Mouse (Mus musculus) thymus, adult 2 months (tissue): ENCODE data around the gene AY358078. TPM values are rescaled to one million over a fixed set of nuclear protein-coding genes. Genes with fewer than 3 reads are reported as not detected.
"Not testable (repeated sequence)": the region's sequence is repeated elsewhere in the genome, so short reads cannot be mapped to it uniquely, and the experiment has no call there.

Experiments used
- DNase-seq: peaks from one replicate; pipeline ENCODE4 v3.0.0; 2021
- H3K27ac ChIP-seq: fragments of 200-500 bp; 2 replicates; pipeline ENCODE4 v1.5.1; 2012; ENCODE audit warnings: low read length, control low read depth; ENCODE audit not compliant: control insufficient read depth, insufficient read depth
- H3K27me3 ChIP-seq: fragments of 200-500 bp; 2 replicates; pipeline ENCODE4 v1.6.1; 2012; ENCODE audit warnings: mild to moderate bottlenecking, low read length, moderate library complexity, mixed read lengths; ENCODE audit not compliant: control insufficient read depth, insufficient read depth
- H3K36me3 ChIP-seq: fragments of 200-500 bp; 2 replicates; pipeline ENCODE4 v1.6.1; 2012; ENCODE audit warnings: mild to moderate bottlenecking, low read length, moderate library complexity; ENCODE audit not compliant: control insufficient read depth, insufficient read depth
- H3K4me1 ChIP-seq: fragments of 200-500 bp; replicated peaks from 2 replicates; pipeline ENCODE4 v1.6.1; 2012; ENCODE audit warnings: low read length; ENCODE audit not compliant: control insufficient read depth, insufficient read depth
- H3K4me3 ChIP-seq: fragments of 200-500 bp; 2 replicates; pipeline ENCODE4 v1.5.1; 2012; ENCODE audit warnings: mild to moderate bottlenecking, low read length, control low read depth, moderate library complexity; ENCODE audit not compliant: control insufficient read depth, insufficient read depth
- CTCF ChIP-seq: fragments of 200-500 bp; IDR thresholded peaks from 2 replicates; pipeline ENCODE4 v1.5.1; 2012; ENCODE audit warnings: mild to moderate bottlenecking, control low read depth, low read length, moderate library complexity, borderline replicate concordance; ENCODE audit not compliant: control insufficient read depth, poor library complexity, insufficient read depth; ENCODE audit errors: extremely low read depth
- POLR2A ChIP-seq: fragments of 200-500 bp; IDR thresholded peaks from 2 replicates; pipeline ENCODE4 v1.6.1; 2012; ENCODE audit warnings: mild to moderate bottlenecking, low read length, control low read depth, moderate library complexity; ENCODE audit not compliant: control insufficient read depth, poor library complexity, insufficient read depth; ENCODE audit errors: extremely low read depth
- WGBS: fragments of 180-500 bp; shearing (Covaris S2); methylation state at CpG from one replicate; pipeline ENCODE4 v1.1.7; 2018; 5-methylcytosine and 5-hydroxymethylcytosine counted together
- polyA plus RNA-seq: library from polyadenylated mRNA; depleted of rRNA; stranded (reverse); fragments of >200 nt; gene quantifications from 2 replicates; pipeline ENCODE4 v1.2.3, GENCODE M21; 2012

AY358078 gene
- polyA plus RNA-seq, 1 experiment: not detected

DNA sequence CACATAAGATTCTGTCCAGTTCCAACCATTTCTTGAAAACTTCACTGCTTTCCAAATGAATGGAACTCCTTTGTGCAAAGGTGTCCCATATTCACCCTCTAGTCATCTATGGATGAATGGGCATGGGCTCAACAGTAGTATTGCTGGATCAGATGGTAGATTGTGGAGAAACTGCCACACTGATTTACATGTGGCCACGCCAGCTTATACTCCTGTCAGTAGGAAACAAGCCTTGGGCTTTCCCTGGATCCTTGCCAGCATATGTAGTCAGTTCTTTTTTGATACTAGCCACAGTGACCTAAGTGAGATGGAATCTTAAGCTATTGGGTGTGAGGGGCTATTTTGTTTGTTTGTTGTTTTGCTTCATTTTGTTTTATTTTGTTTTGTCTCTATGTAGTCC is 42.4 kb downstream of the AY358078 start:
- TF ChIP-seq POLR2A (no peak), CTCF (no peak)
- H3K27me3 ChIP-seq: no peaks in the 10 kb centered on the region
- H3K27ac ChIP-seq: no peak overlapping the region
- H3K4me1 ChIP-seq: no peaks in the 10 kb centered on the region
- 83% methylated on average over 1 of the region's 1 CpGs for WGBS
- H3K4me3 ChIP-seq: no peak overlapping the region
- H3K36me3 ChIP-seq: no peaks in the 10 kb centered on the region
- no peak for DNase-seq

DNA sequence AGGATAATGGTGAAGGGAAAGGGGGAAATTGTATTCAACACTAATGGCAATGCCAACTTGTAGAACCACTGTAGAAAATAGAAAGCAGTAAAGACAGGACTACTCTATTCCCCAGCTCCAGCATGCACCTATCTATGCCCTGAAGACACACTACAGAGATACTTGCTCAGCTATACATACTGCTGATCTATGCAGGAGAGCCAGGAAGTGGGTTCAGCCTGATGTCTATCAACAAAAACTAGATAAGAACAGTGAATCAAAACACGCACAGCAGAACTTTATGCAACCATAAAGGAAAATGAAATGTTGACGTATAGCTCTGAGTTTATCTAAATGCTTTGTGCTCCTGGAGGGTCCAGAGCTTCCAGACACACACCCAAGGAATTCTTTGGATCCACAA is 42.9 kb downstream of the AY358078 start:
- Histone ChIP-seq H3K27ac (no peak overlapping the region), H3K27me3 (no peaks in the 10 kb centered on the region), H3K4me3 (no peak overlapping the region), H3K4me1 (no peaks in the 10 kb centered on the region), H3K36me3 (no peaks in the 10 kb centered on the region)
- 13% methylated on average over 2 of the region's 2 CpGs for WGBS
- DNase-seq: peak; percentile 12
- no peak for TF ChIP-seq CTCF
- no peak for TF ChIP-seq POLR2A

DNA sequence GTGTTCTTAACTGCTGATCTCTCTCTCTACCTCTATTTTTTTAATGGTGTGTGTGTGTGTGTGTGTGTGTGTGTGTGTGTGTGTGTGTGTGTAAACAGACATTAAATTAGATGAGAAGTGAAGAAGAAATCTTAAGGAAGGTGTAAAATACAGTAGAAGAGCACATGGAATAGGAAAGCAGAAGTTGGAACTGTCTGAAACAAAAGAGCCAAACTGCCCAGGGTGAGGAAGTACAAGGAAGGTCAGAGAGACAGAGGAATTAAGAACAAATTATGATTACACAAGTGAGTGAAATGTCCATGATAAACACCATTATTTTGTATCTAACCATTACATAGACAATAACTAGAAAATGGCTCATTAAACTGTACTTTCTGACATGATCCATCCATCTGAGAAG is 44.0 kb downstream of the AY358078 start:
- H3K27me3 ChIP-seq: no peaks in the 10 kb centered on the region
- TF ChIP-seq POLR2A (no peak), CTCF (no peak)

DNA sequence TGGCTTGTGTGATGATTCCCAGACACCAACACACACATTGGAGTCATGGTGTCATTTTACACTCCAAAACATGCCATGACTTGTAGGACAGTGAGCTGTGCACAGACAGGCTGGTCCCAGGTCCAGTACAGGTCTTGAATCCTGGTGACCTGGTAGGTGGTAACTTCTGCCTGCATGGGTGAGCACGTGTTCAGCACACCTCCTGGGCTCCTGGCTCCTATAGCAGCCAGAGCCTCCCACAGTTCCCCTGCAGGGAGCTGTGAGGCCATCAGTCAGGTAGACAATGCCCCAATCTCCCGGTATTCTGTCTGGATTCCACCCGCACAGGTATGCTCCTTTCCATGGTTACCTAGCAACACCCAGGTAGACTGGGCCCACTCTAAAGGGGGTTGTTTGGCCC is 46.7 kb downstream of the AY358078 start:
- no peaks in the 10 kb centered on the region for H3K4me1 ChIP-seq
- TF ChIP-seq CTCF (no peak), POLR2A (no peak)

More for the DNA sequence above, 44.0 kb downstream of the AY358078 start:
- Histone ChIP-seq H3K27ac (no peak overlapping the region), H3K36me3 (no peaks in the 10 kb centered on the region), H3K4me1 (no peaks in the 10 kb centered on the region), H3K4me3 (no peak overlapping the region)
- no peak for DNase-seq

DNA sequence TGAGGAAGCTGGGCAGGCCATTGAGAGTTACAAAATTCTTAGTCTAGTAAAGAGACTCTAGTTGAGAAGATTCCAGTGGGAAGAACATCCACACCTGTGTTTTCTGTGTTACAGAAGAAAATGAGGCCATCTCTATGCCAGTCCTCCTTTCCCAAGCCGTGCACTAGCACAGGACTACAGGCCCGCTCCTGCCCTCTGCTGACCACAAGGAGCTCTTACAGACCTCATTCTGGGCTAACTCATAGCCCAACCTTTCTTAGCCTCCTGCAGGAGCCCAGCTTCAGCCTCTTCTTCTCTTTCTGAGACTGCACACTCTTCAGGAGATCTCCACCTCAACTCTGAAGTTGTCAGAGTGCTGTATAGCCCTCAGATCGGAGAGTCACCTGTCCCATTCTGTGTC is 51.2 kb downstream of the AY358078 start:
- 51% methylated on average over 3 of the region's 3 CpGs for WGBS
- not testable (repeated sequence) for H3K4me3 ChIP-seq, DNase-seq, H3K27ac ChIP-seq, H3K4me1 ChIP-seq, H3K36me3 ChIP-seq, H3K27me3 ChIP-seq

More for the DNA sequence above, 46.7 kb downstream of the AY358078 start:
- 86% methylated on average over 3 of the region's 3 CpGs for WGBS
- Histone ChIP-seq H3K27ac (no peak overlapping the region), H3K27me3 (no peaks in the 10 kb centered on the region), H3K36me3 (no peaks in the 10 kb centered on the region), H3K4me3 (no peak overlapping the region)
- DNase-seq: no peak

DNA sequence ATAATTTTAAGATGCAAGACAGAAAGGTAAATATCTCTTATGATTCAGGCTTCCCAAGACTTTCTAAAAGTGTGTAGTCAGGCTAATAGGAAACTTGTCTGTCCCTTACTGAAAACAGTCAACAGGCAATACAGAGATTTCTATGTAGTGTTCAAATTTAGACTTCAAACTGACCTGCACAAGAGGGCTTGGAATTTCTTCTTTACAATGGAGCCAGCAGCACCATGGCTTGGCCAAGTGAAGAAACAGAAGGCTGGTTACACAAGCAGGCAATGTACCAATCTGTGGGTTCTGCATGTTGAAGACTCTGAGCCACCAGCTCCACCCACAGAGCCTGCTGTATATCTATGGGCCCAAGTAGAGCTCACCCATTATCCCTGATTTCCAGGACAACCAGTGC is 53.6 kb downstream of the AY358078 start, which contains the start of gene Ear6:
Ear6 (plus strand) TSS at position 301 of the 400 bp plus-strand sequence.
- Histone ChIP-seq H3K27ac (no peak within 1 kb of the TSS), H3K27me3 (no peaks in the 10 kb centered on the region), H3K4me3 (no peak within 1 kb of the TSS), H3K4me1 (no peaks in the 10 kb centered on the region), H3K36me3 (no peaks in the 10 kb centered on the region)
- TF ChIP-seq POLR2A: no peak
- DNase-seq: no peak

DNA sequence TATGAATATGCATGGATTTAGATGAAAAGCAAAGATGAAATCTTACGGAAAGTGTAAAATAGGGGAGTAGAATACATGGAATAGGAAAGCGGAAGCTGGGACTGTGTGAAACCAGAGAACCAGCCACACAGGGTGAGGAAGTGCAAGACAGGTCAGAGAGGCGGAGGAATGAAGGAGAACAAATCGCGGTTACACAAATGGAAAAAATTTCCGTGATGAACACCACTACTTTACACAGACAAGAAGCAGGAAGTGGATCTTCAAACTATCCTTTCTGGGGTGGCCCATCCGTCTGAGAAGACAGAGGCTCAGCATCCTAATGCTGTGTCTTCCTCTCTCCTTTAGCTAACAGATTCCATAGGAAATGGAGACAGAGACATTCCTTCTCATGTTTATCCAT is 55.4 kb downstream of the AY358078 start:
- H3K4me1 ChIP-seq, H3K4me3 ChIP-seq, H3K36me3 ChIP-seq, H3K27ac ChIP-seq, DNase-seq, H3K27me3 ChIP-seq: not testable (repeated sequence)
- WGBS: 61% methylated on average over 7 of the region's 7 CpGs

DNA sequence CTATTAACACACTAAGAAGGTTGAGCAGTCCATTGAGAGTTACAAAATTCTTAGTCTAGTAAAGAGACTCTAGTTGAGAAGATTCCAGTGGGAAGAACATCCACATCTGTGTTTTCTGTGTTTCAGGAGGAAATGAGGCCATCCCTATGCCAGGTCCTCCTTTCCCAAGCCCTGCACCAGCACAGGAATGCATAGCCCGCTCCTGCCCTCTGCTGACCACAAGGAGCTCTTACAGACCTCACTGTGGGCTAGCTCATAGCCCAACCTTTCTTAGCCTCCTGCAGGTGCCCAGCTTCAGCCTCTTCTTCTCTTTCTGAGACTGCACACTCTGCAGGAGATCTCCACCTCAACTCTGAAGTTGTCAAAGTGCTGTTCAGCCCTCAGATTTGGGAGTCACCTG is 63.8 kb downstream of the AY358078 start:
- H3K36me3 ChIP-seq, H3K4me1 ChIP-seq, H3K27ac ChIP-seq, H3K27me3 ChIP-seq, DNase-seq, H3K4me3 ChIP-seq: not testable (repeated sequence)
- 26% methylated on average over 1 of the region's 1 CpGs for WGBS
